Mouse (Mus musculus) kidney, adult 2 months (tissue): Measurements from ENCODE around the gene Drc1. TPM values are rescaled to one million over a fixed set of nuclear protein-coding genes. Genes with fewer than 3 reads are reported as not detected.

Source experiments
- DNase-seq: peaks from one replicate; pipeline ENCODE4 v3.0.0; 2021
- H3K27ac ChIP-seq: fragments of 200-500 bp; 2 replicates; pipeline ENCODE4 v1.5.1; 2012; ENCODE audit warnings: low read depth, low read length, control low read depth, inconsistent platforms; ENCODE audit not compliant: insufficient read depth
- H3K27me3 ChIP-seq: fragments of 200-500 bp; replicated peaks from 2 replicates; pipeline ENCODE4 v1.6.1; 2012; ENCODE audit warnings: mild to moderate bottlenecking, moderate library complexity, low read length, inconsistent platforms; ENCODE audit not compliant: control insufficient read depth, insufficient read depth
- H3K36me3 ChIP-seq: fragments of 200-500 bp; 2 replicates; pipeline ENCODE4 v1.6.1; 2012; ENCODE audit warnings: mild to moderate bottlenecking, moderate library complexity, low read length, inconsistent platforms; ENCODE audit not compliant: control insufficient read depth, insufficient read depth
- H3K4me1 ChIP-seq: fragments of 200-500 bp; 2 replicates; pipeline ENCODE4 v1.6.1; 2011; ENCODE audit warnings: low read length; ENCODE audit not compliant: control insufficient read depth, insufficient read depth
- H3K4me3 ChIP-seq: fragments of 200-500 bp; 2 replicates; pipeline ENCODE4 v1.5.1; 2011; ENCODE audit warnings: mild to moderate bottlenecking, low read depth, low read length, control low read depth; ENCODE audit not compliant: insufficient read depth
- CTCF ChIP-seq: fragments of 200-500 bp; conservative IDR thresholded peaks from 2 replicates; pipeline ENCODE4 v1.5.1; 2011; ENCODE audit warnings: low read depth, mild to moderate bottlenecking, control low read depth, low read length, moderate library complexity, mixed read lengths; ENCODE audit not compliant: insufficient read depth, insufficient read length
- POLR2A ChIP-seq: fragments of 200-500 bp; IDR thresholded peaks from one replicate; pipeline ENCODE4 v1.6.1; 2011; ENCODE audit warnings: low read depth, low read length, control low read depth
- WGBS: fragments of 180-500 bp; shearing (Covaris S2); methylation state at CpG from one replicate; pipeline ENCODE4 v1.1.7; 2018; 5-methylcytosine and 5-hydroxymethylcytosine counted together
- polyA plus RNA-seq: library from polyadenylated mRNA; depleted of rRNA; stranded (reverse); fragments of >200 nt; gene quantifications from 2 replicates; pipeline ENCODE4 v1.2.3, GENCODE M21; 2012

Gene Drc1
- polyA plus RNA-seq, 1 experiment: 0.28 TPM

DNA sequence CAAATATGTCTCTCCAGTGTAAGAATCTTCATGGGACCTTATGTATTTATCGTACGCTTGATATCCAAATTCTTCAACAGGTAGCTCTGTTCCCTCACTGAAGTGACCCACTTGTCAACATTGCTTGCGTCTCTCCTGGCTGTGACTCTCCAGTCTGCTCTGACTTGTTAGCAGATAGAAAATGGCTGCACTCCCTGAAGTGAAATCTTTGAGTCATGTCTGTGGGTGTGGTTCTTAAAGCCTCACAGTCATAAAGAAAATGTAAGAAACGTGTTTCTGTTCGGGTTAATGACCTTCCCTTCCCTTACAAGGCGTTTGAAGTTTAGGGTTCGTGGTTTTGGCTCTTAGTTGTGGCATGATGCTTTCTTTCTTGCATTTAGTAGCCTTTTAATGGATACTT is 40.6 kb upstream of the Drc1 start:
- Histone ChIP-seq H3K36me3 (no peaks in the 10 kb centered on the region), H3K27me3 (no peaks in the 10 kb centered on the region), H3K4me3 (no peak overlapping the region), H3K27ac (no peak overlapping the region), H3K4me1 (peaks cover 6% of the 10 kb centered on the region; the same call in 1 of the 2 replicates)
- no peak for DNase-seq
- WGBS: 81% methylated on average over 7 of the region's 7 CpGs
- no peak for TF ChIP-seq POLR2A
- no peak for TF ChIP-seq CTCF

DNA sequence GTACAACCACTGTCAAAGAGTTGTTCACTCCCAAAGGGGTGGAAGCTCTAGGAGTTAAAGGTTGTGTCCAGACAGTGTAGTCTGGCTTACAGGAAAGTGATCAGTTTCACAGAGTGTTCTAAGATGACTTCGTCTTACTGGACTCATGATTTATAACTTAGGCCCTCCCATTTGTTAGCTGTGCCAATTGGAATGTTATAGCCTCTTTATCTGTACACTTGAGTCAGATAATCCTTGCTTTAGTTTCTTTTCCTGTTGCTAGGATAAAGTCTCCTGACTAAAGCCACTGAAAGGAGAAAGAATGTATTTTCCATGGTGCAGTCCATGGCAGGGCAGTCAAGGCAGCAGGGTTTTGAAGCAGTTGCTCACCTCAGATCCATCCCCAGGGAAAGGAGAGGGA is 38.8 kb upstream of the Drc1 start:
- no peak for DNase-seq
- Histone ChIP-seq H3K36me3 (no peaks in the 10 kb centered on the region), H3K4me1 (peaks cover 6% of the 10 kb centered on the region; the same call in 1 of the 2 replicates), H3K4me3 (no peak overlapping the region), H3K27me3 (no peaks in the 10 kb centered on the region), H3K27ac (no peak overlapping the region)
- no peak for TF ChIP-seq CTCF
- TF ChIP-seq POLR2A: no peak
- 20% methylated on average over 1 of the region's 1 CpGs for WGBS

DNA sequence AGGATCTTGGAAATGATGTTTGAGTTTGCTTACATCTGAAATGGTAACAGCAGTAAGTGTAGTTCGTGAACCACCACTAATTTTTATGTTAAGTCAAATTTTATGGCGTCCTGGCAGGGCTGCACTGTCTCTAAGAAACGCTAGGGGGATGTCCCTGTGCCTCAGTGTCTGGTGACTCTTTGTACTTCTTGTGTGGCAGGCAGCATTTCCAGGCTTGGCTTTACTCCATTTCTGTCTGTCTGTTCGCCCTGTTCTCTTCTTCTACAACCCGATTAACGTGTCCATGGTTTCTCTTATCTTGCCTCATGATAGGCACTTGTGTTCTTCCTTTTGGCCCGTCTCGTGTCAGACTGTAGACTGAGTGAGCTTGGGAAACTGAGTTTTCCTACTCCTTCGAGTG is 37.4 kb upstream of the Drc1 start:
- Histone ChIP-seq H3K27ac (no peak overlapping the region), H3K36me3 (no peaks in the 10 kb centered on the region), H3K4me3 (no peak overlapping the region), H3K27me3 (no peaks in the 10 kb centered on the region), H3K4me1 (peaks cover 6% of the 10 kb centered on the region; the same call in 1 of the 2 replicates)
- no peak for DNase-seq
- WGBS: 70% methylated on average over 9 of the region's 9 CpGs
- no peak for TF ChIP-seq POLR2A
- peak; percentile 28; the same call in 1 of the 2 replicates for TF ChIP-seq CTCF

DNA sequence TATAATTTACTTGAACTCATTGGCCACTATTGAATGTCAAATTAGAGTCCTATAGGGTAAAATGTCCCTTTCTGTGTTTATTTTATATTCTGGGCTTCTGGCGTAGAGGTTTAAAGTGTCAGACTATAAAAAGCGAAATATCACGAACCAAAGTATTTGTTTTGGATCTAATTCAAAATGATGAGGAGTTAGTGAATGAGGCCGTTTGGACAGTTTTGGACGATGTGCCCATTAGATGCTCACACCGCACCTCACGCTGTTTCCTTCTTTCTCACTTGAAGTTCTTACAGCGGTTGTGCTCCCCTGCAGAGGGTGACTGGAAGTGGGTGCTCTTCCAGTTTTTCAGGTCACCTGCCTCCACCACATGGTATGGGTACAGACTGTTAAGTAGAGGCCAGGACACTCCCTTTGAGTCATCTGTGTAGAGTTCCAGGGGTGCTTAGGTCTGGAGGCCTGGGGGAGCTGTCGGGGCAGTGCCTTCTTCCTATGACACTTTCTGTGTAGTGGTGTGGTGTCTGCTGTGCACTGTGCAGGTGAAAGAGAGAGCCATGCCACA is 35.2 kb upstream of the Drc1 start:
- Histone ChIP-seq H3K4me1 (peaks cover 4% of the 10 kb centered on the region; the same call in 1 of the 2 replicates), H3K4me3 (no peak overlapping the region), H3K36me3 (no peaks in the 10 kb centered on the region), H3K27ac (no peak overlapping the region), H3K27me3 (no peaks in the 10 kb centered on the region)
- TF ChIP-seq POLR2A (no peak), CTCF (no peak)
- DNase-seq: no peak
- WGBS: 86% methylated on average over 9 of the region's 9 CpGs

DNA sequence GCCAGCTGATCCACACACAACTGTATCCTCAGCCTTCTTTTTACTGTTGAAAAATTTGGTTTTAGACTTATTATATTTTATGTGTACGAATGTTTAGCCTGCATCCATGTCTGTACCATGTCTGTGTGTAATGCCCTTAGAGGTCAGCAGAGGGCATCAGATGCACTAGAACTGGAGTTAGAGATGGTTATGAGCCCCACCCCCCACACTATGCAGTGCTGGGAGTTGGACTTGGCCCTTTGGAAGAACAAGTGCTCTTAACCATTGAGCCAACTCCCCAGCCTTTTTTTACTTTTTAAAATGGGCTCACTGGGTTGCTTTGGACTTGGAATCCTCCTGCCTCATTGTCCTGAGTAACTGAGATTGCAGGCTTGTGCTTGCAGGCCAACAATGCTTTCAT is 33.5 kb upstream of the Drc1 start:
- DNase-seq: peak; percentile 36
- 98% methylated on average over 1 of the region's 1 CpGs for WGBS

DNA sequence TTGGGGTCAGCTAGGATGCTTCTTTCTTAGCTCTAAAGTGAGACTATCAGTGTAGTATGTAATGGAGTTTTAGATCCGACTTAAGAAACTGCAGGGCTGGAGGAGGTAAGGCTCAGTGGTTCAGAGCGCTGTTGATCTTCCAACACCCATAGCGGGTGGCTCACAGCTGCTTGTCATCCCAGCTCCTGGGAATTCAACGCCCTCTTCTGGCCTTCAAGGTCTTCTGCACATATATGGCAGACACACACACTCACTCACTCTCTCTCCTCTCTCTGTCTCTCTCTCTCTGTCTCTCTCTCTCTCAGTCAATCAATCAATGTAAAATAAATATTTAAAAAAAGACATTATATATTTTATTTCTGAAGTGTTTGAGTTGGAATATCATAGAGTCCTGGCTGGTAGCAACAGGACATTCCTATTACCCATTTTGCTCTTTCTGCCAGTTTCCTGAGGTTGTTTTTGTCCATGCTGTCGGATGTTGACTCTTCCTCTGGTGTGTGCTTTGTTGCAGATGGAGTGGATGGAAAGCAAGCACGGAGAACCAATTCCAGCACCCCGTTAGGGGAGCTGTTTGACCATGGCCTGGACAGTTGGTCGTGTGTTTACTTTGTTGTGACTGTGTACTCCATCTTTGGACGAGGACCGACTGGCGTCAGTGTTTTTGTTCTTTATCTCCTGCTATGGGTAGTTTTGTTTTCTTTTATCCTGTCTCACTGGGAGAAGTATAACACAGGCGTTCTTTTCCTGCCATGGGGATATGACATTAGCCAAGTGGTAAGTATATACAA is 25.4 kb upstream of the Drc1 start:
- no peaks in the 10 kb centered on the region for H3K27me3 ChIP-seq
- 94% methylated on average over 12 of the region's 12 CpGs for WGBS
- H3K4me3 ChIP-seq: no peak overlapping the region
- no peak for DNase-seq
- no peaks in the 10 kb centered on the region for H3K4me1 ChIP-seq
- no peak overlapping the region for H3K27ac ChIP-seq
- peaks cover 2% of the 10 kb centered on the region; the same call in 1 of the 2 replicates for H3K36me3 ChIP-seq
- peak; percentile 19; the same call in 1 of the 2 replicates for TF ChIP-seq CTCF
- no peak for TF ChIP-seq POLR2A

More for the DNA sequence above, 33.5 kb upstream of the Drc1 start:
- Histone ChIP-seq H3K4me1 (no peaks in the 10 kb centered on the region), H3K27me3 (no peaks in the 10 kb centered on the region), H3K36me3 (no peaks in the 10 kb centered on the region), H3K27ac (no peak overlapping the region), H3K4me3 (no peak overlapping the region)
- peak; percentile 37; the same call in 1 of the 2 replicates for TF ChIP-seq CTCF
- no peak for TF ChIP-seq POLR2A

DNA sequence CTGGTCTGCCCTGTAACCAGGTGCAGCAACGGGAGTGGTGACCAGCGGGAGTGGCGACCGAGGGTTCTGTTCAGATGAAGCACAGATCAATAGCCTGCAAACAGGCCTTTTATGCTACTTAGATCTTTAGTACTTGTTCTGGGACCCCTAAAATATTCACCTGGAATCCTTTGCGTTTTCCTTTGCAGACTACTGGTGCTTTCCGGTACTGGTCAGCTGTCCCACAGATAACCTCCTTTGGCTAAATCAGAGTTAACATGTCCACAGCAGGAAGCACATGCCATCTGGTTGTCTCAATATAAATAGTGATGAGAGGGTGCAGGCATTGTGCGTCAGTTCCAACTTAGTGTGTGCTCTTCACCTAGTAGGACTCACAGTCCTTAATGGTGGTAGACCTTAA is 22.4 kb upstream of the Drc1 start:
- H3K27ac ChIP-seq: no peak overlapping the region
- H3K27me3 ChIP-seq: no peaks in the 10 kb centered on the region
- H3K36me3 ChIP-seq: peaks cover 2% of the 10 kb centered on the region; the same call in 1 of the 2 replicates
- TF ChIP-seq CTCF (no peak), POLR2A (no peak)
- H3K4me3 ChIP-seq: no peak overlapping the region
- DNase-seq: no peak
- H3K4me1 ChIP-seq: no peaks in the 10 kb centered on the region
- WGBS: 94% methylated on average over 7 of the region's 7 CpGs
